Mouse (Mus musculus) layer of hippocampus, postnatal 10 days (tissue): Measurements from ENCODE around the gene Bend4. TPM values are rescaled to one million over a fixed set of nuclear protein-coding genes. Genes with fewer than 3 reads are reported as not detected.

Source experiments
- DNase-seq, 2 experiments: peaks; one replicate each; pipeline ENCODE4 v3.0.0; 2021; ENCODE audit warnings: low spot score in 2 of 2
- total RNA-seq, 2 experiments: library from RNA; stranded (reverse); gene quantifications; 2 replicates each; pipeline ENCODE4 v1.2.3; 2021

Bend4 gene
- total RNA-seq, 2 experiments from 2014 or later, result 12.2 to 12.8 TPM

DNA sequence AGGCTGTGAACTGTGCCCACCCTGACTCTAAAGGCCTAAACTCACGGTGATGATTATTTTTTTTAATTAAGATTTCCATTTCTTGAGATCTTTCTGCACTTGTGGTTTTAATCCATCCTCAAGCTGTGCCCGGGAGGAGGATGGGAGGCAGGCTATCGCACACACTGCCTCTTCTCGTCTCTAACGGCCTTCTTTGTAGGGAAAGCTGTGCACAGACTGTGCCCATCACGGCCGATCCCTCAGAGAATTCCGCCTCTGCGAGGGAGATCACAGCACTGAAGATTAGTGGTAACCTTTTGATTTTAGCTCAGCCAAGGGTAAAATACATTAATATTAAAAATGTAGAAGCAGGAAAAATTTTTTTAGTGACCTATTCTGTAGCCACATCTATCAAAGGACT is 4.8 kb downstream of the Bend4 start:
- no peak for DNase-seq

DNA sequence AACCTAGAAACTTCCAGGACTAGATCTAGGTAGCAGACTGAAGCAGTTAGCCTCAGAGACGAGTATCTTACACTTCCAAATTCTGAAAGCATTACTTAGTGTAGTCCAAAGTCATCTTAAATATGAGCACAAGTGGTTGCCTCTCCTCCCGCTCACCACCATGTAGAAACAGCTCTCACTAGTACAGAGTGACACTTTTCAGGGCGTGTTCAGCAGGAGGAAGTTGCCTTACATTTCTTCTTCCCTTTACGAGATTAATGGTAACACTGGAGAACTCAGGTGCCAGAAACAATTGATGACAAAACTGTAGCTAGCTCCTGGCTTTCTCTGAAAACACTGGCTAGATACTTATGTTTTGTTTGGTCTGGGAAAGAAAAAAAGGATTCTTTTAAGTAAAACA is 8.7 kb downstream of the Bend4 start:
- DNase-seq, result no peak

DNA sequence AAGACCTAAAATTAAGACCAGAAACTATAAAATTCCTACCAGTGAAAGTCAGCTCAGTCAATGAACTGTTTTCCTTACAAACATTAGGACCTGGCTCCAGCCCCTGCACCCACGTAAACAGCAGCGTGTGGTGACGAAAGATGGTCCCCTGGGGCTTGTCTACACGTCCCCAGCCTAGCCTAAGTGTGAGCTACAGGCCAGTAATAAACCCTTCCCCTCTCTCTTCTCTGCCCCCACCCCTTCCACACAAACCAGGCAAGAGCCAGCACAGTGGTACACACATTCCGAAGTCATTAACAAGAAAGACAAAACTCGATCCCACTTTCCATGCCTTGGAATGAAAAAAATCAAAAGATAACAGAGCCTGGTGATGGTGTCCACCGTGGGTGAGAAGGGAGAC is 16.6 kb downstream of the Bend4 start:
- no peak for DNase-seq

DNA sequence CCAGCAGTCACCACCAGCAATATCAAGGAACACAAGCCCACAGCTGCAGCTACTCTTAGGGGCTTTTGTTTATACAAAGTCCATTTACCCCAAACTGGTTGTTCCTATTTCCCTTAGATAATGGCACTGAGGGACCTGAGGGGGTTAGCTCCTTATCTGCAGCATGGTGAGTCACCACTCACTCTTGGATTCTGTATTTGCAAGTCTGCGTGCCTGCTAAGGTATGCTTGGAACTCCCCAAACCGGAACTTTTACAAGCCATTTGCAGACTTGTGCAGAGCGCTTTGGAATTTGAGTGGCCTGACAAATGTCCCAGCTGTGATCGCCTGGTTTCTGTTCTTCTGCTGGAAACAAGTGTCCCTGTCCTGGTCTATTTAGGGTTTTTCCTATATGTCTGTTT is 17.7 kb downstream of the Bend4 start:
- DNase-seq, result no peak

DNA sequence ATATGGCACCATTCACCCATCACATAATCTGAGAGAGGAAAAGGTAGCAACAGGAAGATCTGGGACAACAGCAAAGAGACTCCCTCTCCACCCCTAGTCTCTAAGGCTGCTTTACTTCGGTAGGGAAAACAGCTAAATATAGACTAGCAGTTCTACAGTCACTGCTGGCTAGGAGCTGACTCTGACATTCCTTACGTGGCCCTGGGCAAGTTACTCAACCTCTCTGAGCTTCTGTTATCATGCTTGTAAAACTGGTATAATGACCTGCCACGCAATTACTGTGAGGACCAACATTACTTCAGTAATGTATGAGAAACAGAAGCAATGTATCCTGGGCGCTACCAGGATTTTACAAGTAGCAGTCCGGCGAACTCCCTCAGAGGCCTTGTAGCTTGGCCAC is 19.7 kb downstream of the Bend4 start:
- no peak for DNase-seq

DNA sequence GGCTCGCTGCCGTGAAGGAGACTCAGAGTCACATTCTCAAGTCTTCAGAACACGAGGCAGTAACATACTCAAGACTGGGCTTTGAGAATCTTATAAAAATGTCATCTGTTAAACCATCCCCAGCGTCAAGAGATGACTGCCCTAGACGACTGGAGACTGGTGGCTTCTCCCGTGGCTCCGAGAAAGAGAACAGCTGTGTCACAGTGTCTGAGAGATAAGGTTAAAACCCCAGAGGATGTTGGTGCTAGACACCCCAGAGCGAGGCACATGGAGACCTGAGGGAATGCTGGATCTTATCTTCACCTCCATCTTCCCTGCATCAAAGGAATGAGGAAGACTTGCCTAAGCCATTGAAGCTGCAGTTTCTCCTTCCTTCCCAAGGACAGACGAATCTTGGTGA is 23.2 kb downstream of the Bend4 start:
- DNase-seq, result no peak

DNA sequence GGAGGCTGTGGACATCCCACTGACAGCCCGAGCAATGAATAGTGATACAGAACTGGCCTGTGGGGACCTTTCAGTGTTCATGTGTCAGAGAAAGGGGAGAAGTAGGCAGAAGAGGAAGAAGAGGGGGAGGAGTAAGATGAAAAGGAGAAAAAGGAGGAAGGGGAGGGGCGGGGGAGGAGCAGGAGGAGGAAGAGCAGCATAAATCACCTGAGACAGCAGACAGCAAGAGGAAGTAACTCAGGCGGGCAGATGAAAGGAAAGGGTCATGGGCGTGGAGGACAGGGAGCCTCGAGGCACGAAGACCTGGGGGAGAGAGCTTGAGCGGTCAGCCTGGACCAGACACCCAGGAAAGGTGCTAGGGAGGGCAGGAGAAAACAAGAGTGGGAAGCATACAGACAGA is 23.7 kb downstream of the Bend4 start:
- no peak for DNase-seq

DNA sequence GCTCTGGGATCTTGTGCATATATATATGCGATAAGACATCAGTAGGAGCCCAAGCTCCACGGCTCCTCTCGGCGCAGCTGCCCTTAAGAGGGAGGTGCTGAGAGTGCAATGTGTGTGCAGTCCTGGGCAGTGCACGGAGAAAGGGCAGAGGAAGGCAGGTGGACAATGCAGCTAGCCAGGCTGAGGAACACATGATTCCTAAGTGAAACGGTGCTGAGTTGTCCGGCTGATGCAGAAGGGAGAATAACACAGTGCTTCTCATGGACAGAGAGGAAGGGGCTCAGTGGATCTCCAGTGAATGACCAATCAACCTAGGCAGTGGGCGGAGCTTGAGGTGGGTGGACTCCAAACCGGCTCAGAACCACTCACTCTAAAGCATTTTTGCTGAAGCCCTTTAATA is 26.5 kb downstream of the Bend4 start:
- DNase-seq, result no peak

DNA sequence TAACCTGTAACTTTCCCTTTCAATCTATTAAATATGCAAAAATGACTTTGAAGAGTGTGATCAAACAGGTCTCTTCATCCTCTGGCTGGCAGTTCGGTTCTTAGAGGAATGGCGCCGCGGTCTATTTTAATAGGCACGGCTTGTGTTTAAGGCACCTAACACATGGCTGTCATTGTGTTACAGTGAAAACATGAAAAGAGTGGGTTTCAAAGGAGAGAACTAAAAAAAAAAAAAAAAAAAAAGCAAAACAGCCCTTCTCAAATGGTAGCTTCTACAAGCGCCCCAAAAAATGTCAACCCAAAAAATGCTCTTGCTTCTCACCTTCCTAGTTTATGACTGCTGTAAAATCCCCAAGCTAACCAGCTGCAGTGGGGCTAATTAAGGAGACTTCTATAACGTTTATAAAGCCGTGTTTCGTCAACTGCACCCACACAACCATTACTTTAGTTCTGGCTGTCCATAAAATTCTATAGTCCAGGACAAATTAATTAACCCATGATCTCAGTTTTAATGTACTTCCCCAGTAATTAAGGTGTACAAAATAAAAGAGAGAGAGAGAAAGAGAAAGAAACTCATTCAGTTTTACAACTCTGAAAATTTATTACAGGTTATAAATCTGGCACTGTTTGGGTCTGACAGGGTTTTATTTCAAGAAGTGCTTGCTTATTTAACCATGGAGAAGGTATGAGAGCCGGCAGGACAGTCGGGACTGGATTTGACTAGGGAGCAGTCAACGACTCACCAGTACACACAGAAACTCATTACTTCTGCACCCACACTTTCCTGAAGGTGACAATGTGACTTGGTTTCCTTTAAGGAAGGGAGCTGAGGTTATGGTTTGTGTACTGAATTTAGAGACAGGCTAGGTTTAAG is 27.3 kb downstream of the Bend4 start:
- no peak for DNase-seq

DNA sequence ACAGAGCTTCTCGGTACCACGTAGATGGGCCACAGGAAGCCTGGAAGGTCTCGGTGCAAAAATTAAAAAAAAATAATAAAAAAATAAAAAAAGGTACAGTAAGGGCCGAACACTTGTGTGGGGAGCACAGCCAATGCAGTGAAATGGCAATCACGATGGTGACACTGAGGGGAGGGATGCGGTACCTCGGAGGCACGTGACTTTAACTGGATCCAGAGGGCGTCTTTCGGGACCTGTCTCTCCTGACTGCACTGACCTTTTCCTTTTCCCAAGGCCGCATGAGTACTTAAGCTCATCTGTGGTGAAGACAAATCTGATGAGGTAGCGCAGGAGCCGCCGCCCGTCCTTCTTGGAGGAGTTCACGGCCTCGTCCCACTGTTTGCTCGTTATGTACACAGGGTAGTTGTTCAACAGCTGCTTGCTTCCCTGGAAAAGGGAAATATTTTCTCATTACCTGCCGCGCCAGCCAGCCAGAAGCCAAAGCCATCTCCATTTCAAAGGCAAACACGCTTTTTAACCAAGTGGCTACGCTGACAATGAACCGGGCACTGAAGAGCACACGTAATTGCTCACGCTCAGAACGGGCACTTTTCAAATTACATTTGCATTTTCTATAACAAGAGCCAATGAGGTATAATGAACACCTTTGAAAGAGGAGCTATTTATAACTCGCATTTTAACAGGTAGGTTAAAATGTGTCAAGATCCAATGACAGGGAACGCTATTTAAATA is 28.1 kb downstream of the Bend4 start:
- no peak for DNase-seq

DNA sequence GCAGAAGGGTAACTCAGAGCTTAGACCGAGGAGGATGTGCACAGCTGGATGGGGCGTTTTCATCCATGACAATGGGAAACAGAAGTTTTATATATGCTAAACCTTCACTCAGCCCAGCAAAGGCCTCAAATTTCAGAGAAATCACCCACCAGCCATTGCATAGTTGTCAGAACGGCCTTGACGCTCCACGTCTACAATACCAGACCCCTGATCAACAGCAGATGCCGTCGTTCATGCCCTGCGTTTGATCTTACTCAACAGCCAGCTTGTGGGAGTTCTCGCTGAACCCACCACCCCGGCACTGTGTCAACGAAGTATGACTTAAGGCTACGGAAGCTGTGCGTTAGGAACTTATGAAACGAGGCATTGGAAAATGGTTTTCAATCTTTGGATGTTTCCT is 30.9 kb downstream of the Bend4 start:
- no peak for DNase-seq

DNA sequence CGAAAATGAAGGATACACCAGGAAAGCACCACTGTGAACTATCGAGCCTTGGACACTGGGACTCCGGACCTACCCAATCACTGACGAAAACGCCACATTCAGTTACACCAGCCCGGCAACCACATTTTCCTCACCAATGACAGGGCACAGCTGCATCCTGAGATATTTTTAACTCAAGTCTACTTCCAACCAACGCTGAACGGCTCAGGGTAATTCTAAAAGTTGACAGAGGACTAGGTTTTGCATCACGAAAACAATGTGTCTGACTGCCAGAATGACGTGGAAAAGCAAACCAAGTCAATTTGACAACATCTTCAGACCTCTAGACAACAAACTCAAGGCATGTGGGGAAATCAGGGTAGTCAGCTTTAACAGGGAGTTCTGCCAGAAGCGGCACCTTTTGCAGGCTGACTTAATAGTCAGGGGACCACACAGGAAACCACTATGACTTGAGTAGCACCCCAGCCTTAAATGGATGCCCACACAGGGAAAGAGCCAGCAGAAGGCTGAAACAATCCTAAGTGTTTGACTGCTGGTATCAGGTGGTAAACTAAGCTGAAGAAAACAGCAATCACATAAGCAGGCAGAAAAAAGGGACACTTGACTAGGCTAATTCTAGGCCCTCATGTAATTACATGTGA is 32.8 kb downstream of the Bend4 start:
- DNase-seq, result no peak

DNA sequence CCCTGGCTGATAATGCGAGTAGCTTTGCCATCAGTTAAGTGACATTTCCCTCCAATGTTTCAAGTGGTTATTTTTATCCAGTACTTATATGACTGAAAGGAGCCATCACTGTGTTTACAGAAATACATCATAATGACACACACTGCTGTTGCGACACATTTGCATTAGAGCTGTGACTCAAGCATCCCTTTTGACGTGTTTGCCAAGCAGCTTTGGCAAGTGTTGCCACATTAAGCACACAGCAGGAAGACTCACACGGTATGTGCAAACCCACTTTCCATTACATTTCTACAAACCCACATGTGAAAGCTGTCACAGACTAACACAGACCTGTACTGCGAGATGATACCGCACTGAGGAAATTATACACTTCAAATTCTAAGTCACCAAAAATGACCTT is 34.2 kb downstream of the Bend4 start:
- no peak for DNase-seq

DNA sequence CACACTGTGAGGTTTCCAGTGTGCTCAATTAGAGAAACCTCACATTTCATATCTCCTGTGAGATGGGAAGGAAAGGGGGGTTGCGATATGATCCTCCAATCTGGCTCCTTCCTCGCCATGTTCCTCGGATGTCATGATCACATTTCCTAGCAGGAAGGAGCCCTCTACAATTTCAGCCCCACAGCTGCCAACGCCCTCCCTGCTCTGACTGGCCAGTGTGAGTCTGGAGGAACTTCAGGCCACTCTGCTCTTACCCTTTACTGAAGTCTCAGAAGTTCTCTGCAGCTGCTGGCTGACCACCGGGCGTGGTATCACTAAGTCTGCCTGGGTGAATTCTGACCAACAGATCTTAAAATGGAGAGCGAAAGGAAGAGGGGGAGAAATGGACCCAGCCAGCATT is 45.6 kb downstream of the Bend4 start:
- no peak for DNase-seq

DNA sequence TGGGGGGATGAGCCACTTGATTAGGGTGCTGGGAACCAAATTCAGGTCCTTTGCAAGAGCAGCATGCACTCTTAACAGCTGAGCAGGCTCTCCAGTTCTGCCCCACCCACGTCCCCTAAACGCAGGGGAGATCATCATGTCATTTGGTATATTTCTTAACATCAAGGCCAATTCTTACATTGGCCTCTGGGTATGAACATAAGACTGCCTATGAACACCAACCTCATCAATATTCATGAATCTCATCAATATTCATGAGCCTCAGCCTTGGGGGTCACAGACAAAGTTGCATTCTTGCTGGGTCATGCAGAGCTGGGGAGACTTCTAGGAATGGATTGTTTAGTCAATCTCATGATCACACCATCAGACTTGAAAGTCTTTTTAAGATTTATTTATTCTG is 46.4 kb downstream of the Bend4 start:
- DNase-seq, result no peak

DNA sequence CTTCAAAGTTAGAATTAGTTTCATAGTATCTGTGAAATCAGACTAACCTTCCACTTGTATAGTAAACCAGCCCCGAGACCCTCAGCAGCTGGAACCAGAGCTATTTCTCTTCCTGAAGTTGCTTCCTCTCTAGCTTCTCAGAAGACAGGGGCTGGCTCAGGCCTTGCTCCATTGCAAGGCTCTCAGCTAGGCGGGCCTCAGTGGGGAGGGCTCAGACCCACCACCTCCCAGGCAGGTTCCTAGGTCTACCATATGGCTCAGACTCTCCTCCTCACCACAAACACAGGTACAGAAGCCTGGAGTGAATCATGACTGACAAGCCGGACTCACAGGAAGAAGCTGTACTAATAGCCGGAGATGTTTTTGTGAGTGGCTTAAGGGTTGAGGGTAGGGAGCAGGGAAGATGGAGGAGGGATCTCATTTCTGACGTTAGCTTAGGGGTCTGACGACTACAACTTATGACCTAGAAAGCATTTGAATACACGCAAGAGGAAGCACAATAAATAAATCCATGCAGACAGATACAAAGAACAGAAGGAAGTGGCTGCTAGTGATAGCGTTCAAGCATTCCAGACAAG is 51.0 kb downstream of the Bend4 start:
- DNase-seq, result no peak

DNA sequence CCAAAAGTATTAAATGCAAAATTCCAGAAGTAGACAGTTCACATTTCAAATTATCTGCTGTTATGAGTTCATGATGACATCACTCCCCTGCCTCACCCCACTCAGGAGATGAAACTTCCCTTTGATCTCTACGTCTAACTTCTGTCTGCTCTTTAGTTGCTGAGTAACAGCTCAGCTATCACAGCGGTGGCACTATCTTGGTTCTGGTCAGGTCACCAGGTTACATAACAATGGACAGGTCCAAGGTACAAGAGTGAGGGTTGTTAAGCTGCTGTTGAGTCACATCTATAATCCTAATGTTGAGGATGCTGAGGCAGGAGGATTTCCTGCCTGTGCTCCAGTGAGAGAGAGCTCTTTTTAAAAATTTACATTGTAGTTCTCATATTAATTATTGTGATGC is 65.2 kb downstream of the Bend4 start:
- no peak for DNase-seq

DNA sequence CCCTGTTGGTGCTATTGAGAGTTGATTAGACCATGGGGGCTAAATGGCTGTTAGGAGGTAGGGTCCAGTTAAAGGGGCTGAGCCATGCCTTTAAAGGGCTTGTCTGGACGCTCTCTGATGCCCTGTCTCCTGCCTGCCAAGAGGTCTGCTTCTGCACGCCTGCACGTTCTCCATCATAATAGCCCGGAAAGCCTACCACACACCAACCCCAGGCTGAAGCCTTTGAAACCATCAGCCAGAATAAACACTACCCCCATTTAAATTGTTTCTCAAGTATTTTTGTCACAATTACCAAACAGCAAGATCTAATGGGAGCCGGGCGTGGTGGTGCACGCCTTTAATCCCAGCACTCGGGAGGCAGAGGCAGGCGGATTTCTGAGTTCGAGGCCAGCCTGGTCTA is 65.8 kb downstream of the Bend4 start:
- no peak for DNase-seq

DNA sequence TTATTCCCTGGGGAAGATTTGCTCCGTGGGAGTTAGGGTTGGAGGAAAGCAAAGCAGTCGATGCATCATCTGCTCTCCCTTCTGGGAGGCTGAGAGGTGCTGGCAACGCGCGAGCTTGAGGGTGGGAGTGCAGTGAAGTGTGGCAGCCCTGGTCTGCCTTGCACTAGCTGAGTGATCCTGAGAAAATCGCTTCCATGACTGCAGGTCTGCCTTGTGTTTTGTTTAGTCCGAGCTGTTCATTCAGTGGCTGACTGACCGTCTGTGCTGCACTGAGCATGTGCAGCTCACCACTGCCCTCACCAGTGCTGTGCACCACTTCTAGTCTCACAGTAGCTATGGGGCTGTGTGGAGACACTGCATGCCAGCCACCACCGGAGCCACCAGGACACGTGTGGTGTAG is 79.2 kb downstream of the Bend4 start:
- DNase-seq, result peak in 1 of 2 experiments; percentile 14

DNA sequence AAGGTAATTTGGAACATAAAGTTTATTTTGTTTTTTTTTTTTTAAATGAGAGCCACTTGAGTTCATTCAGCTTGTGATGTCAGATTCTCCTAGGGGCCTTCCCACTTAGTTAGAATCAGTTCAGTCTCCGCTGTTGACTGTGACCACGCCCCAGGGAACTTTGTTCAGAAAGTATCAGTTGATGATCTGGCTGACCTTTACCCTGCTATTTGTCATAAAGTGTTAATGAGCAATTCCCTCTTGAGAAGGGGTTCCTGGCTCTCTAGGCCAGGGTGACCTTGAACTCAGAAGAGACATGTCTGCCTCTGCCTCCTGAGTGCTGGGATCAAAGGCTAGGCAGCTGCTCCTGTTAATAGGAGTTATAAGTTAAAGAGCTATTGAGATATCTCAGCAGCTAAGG is 81.0 kb downstream of the Bend4 start:
- DNase-seq, result no peak
